Mouse (Mus musculus) liver (tissue): ENCODE results near the gene Arhgdib.
"Not testable (repeated sequence)": the region's sequence is repeated elsewhere in the genome, so short reads cannot be mapped to it uniquely, and the experiment has no call there.

Experiments used
- DNase-seq: peaks from one replicate; pipeline ENCODE4 v3.0.0-alpha.2; 2020; ENCODE audit warnings: mixed read lengths

Gene Arhgdib

DNA sequence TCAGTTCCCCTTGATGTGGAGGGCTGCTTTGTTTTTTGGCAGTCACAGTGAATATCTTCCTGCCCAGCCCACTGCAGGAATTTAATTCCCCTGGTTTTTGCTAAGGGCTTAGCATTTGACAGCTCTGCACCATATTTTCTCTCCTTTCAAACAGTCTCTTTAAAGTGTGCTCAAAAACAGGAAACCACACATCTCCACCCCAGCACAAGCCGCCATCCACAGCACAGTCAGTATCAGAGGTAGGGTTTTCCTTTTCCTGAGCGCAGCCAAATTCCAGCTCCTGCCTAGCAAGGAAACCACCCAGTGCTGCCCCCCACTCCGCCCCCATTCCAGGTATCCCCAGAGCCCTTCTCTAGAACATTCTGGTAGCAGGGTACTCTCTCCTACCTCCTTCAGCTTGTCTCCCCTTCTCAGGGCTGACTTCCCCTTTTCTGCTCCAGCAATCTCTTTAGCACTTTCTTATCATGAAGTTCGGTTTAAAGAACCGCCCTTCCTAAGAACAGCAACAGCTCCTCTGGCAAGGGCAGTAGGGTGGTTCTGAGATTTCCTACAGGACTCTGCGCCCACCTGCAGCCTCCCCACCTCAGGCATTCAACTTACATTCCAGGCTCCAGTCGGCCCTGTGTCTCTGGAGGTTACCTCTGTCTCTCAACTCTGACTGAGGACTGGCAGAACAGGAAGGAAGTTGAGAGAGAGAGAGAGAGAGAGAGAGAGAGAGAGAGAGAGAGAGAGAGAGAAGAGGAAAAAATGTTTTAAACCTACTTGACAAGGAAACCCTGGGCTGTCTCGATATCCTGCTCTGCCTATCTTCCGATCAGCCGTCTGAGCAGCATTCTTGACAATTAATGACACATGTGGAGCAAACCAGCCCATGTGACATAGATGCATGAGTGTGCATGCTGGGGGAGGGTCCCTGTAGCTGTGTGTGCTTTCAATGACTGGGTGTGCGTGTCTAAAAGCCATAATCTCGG, at the start of gene Arhgdib:
Gene Arhgdib, minus strand, starts transcription at position 849 of the 971 bp plus-strand sequence.
- peak; percentile 21 for DNase-seq

DNA sequence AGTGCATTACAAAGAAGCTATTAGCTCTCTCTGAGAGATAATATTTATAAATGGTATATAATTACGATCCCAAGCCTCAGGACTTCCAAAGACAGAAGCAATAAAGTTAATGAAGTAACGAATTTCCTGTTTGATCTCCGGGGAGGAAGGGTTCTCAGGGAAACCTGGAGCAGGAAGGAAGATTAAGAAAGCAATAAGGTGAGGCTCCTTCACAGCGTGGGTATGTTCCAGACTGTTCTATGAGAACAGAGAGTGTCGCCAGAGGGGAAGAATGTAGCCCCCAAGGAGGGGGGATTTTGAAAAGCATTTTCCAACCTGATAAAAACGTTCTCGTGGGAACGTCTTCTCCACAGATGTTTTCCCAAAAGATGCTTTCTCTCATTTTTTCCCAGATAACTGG, 48.9 kb upstream of the Arhgdib start:
- no peak for DNase-seq

DNA sequence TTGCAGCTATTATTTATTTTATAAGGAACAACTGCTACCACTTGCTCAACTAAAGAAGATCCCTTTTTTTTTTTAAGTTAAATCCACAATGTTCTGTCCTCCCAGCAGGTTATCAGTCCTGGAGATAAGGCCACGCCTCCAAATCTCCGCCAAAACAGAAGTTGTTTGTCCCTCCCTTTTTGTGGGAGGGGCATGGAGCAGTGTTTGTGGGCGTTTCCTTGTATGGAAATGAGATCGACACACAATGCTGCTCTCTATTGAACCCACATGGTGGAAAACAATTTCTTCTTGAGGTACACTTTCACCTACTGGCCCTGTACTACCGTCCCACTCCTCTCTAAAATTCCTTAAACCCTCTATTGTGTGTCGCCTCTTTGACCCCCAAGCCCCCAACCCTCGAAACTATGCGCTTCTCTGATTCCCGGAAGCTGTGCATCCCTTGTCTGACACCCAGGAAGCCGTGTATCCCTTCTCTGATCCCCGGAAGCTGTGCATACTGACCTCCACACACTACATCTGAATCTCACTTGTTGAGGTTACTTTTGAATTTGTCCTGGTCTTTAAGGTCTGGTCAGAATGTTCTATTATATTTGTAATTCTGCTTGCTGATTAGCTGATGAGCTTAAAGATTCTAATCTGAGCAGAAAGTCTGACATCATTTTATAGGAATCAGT, 48.3 kb upstream of the Arhgdib start:
- peak; percentile 49 for DNase-seq

DNA sequence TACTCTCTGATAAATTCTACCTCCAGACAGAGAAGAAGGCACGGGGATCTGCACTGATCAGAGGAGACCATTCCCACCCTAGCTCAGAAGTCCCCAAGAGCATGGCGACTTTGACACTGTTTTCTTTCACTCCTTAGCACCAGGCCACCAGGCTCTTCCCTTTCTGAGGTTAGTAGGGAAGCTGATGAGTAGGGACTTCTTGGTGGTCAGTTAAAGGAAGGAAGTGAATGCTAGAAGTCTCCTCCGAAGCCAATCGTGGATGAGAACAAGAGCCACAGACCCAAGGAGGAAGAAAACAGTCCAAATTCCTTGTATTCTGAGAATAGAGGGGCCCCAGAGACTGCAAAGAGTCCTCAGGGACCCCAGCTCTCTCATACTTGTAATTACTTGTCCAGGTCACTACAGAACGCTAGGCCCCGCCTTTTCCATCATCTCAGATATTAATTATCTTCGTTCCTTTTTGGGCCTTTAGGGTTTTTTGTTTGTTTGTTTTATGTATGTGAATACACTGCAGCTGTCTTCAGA, 46.9 kb upstream of the Arhgdib start:
- DNase-seq = no peak

DNA sequence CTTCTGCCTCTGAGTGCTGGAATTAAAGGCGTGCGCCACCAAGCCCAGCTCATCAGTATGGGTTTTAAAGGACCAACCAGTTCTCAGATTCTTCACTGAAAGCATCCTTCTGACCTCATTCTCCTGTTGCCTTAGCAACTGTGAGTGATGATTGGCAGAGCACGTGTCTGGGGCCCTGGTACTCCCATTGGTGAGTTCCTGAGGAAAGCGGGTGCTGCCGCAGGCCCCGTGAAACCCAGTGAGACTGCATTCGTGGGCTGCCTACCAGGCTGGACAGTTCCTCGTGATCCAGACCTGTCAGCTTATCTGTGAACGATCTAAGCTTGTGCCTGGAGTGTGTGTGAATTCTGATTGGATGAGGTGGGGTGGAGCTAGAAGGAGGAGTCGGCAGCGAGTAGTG, 45.0 kb upstream of the Arhgdib start:
- no peak for DNase-seq

DNA sequence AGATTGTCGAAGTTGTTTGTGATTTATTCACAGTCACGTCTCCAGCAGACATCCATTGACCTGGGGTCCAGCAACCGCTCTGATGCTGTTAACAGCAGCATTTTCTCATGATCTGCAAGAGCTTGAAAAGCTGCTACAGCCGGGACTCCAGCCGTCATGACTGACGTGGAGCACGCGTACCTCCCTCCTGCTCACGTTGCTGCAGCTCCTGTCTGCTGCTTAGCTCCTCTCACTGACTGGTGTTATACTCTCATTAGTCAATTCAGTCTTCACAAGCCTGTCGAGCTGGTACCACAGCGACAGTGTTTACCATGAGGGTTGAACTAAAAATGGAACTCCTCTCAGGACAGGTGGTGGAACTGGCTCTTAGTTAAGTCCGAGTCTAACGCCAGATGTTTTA, 44.3 kb upstream of the Arhgdib start:
- DNase-seq = no peak

DNA sequence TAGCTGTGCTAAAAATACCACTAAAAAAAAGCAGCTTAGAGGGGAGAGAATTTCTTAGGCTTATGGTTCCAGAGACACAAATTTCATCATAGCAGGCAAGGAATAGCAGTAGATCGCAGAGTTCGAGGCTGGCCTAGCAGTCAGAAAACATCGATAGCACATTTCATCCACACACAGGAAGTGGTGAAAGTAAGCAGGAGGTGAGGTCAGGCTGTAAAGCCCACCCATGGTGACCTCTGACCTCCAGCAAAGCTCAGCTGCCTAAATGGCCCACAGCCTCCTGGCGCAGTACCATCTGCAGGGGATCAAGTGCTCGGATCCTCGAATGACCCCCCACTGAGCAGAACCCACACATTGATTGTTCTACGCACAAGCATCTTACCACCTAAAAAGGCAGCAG, 41.5 kb upstream of the Arhgdib start:
- no peak for DNase-seq

DNA sequence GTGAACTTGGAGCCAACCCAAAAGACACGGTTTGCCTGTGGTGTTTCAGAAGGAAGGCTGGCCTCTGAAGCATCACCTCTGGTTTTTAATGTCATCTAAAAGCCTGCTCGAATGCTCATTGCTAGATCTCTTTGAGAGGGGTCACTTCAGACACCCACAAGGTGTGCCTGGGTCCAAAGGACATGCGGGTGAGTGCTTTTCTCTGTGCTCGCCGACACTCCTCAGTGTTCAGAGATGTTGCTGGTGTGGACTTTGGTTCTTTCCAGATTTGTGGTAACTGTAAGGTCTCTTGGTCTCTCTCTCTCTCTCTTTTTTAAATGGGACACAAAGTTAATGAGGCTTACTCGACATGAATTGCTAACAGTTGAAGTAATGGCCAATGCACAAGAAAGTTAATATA, 40.9 kb upstream of the Arhgdib start:
- DNase-seq = no peak

DNA sequence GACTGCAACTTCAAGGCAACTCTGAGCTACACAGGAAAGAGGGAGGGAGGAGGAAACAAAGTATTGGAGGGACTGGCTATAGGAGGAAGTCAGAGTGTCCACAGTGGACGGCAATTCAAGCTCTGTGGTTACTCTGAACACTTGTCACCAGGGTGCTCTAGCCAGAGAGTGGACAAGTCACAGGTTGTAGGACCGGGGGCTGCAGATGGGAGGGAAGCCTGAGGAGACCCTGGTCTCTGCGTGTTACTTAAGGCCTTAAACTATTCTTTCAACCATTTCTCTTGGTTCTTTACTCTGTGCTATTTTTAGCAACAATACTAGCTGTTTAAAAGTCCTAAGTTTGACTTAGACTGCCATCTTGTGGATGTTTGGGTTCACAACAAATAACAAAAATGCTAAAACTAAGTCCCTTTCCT, 38.6 kb upstream of the Arhgdib start:
- no peak for DNase-seq

DNA sequence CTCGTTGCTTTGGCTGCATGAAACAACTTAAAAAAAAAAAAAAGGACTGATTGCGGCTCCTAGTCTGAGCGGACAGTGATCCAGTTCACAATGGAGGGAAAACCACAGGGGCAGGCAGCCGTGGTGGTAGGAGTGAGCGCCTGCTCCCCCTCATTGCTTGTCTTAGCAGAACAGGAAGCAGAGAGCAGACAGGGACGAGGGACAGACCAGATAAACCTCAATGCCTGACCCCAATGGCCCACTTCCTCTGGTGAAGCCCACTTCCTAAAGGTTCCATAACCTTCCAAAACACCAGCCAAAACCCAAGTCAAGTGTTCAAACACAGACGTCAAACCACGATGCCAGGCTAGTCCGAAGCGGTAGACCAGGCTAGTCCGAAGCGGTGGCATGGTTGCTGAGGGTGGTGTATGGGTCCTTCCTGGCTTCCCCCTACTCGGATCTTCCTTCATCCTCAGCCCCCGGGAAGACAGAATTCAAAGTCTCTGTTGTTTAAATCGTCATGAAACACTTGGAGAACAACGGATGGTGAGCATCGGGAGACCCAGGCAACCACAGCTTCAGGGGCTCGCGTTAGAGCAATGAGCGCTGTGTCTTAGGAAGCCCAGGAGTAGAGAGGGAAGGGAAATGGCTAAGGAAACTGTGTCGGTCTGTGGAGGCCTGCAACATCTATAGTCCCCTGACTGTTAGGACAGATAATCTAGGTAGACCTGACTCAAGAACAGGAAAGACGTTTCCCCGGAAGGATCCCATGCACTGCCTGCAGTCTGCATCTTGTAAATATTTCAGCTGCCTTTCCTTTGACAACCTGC, 37.8 kb upstream of the Arhgdib start:
- DNase-seq = peak; percentile 32

DNA sequence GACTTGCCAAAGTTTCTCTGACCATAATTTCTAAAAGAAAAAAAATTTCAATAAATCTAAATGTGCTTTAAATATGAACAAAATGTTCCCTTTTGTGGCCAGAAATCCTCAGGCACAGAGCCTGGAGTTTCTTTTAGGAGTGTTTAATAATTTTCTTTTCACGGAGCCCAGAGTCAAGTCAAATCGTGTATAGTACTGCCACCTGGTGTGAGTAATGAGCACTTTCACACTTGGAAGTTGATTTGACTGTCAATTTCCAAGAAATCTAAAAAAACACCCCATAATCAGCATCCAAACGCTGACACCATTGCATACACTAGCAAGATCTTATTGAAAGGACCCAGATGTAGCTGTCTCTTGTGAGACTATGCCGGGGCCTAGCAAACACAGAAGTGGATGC, 27.2 kb upstream of the Arhgdib start:
- DNase-seq = not testable (repeated sequence)

DNA sequence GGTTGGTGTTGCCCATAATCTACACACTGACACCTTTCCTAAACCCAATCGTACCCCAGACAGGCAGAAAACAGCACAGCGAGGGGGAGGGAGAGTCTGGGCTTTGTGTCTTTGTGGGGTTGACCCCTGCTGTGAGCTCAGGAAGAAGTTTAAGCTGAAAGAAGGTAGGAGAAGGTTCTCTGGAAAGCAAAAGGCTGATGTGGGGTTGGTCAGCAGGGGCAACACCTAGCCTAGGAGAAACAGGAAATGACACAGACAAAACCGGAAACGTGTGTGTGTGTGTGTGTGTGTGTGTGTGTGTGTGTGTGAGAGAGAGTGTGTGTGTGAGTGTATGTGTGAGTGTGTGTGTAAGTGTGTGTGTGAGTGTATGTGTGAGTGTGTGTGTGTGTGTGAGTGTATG, 25.8 kb upstream of the Arhgdib start:
- DNase-seq = no peak

DNA sequence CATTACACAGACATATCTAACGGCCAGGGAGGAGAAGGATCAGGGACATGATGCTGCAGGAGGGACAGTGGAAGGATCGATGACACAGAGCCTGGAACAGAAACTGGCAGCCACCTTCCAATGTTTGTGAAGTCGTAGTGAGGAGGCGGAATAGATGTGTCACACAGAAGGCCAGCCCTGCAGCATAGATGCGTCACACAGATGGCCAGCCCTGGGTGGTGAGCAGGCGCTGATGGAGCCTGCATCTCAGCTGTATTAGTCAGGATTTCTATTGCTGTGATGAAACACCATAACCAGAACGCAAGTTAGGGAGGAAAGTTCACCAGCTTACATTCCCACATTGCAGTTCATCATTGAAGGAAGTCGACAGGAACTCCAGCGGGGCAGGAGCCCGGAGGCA, 24.2 kb upstream of the Arhgdib start:
- no peak for DNase-seq

DNA sequence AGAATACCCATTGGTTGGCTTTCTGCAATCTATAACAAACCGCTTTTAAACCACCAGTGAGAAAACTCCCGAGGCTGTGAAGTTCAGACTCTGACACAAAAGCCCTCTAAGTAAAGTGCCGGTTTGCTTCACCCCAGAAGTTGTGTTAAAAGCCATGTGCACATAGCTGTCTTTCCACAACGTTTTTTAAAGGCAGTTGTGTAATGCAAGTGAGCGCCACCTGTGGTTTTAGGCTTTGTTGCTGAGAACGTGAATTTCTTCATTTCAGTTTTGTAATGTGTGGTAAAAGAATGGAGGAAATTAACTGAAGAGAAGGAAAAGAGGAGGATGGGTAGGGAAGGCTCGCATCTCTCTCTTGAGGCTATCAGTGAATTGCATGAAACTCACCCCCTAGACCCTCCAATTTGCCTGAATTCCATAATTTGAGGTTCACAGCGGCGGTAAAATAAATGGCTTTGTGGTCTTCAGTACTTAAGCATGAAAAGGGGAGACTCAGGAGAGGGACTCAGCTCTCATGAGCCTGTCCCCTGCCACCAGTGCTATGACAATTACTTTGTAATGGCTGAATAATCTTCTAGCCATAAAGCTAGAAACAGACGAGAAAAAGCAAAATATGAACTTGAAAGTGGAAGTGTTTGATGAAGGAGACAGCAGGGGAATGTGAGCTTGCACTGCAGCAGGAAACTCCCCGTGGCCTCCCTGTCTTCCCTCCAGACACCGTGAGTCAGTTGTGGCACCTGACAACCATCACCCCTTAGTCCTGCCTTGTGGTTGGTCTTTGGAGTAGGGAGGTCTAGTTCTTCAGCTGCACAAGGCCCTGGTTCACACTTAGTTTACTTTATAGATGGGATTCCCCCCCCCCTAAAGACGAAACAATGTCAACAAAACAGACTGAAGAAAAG, 23.2 kb upstream of the Arhgdib start:
- no peak for DNase-seq

DNA sequence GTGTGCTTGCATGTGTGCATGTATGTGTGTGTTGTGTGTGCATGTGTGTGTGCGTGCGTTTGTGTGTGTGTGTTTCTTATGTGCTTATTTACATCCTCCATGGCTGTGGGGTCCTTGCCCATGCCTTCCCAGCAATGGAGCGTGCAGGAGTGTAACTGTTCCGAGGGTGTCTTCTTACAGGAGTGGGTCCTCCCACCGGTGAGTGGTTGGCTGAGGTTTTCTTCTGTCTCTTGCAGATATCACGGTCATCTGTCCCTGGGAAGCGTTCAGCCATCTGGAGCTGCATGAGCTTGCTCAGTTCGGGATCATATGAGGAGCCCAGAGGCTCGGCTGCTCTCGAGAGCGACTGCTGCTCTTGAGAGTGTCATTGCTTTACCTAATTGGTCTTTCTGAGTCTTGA, 21.3 kb upstream of the Arhgdib start:
- DNase-seq = no peak

DNA sequence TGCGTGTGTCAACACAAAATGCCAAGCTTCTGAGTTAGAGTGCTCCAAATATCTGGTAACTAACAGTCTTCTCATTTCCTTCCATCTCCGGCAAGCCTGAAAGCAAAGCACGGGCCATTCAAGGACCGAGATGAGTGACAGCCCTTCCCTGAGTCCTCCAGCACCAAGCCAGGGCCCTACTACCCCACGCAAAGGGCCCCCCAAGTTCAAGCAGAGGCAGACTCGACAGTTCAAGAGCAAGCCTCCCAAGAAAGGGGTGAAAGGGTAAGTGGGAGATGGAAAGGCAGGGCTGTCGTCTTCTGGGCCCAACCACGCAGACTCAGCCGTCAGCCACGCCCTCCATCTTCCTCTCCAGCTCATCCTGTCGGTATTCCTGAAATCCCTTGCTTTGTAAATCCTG, 17.4 kb upstream of the Arhgdib start:
- no peak for DNase-seq

DNA sequence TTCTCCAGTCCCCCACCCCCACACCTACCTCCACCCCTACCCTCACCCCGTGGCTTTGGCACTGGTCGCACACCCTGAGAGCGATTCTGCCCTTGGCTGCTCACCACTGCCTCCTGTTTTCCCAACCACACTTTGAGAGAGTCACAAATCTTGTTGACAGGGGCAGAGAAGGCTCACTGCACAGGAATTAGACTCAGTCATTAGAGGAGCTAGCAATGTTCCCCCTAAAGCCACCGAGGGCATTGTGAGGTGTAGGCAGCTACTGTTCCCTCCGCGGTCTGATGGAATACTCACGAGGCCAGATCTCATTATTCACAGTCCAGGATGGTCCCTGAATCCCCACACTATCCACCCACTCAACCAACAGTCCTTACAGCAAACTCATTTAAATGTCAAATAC, 15.4 kb upstream of the Arhgdib start:
- no peak for DNase-seq

DNA sequence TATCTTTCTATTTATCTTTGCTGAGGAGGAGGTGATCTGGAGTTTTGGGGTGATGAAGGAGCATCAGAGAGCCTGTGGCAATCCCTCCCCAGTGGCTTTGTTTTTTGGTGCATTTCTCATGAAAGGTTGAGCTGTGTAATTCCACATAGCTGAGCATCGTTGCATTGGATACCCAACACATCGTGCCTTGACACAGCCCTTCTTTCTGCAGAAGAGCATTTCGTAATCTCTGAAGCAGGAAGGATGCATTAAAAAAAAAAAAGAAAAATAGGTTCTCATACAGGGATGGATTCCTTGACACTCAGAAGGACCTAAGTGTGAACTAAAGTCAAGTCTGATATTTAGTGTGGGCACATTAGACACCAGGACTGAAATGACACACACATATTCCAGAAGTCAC, 13.5 kb upstream of the Arhgdib start:
- no peak for DNase-seq

DNA sequence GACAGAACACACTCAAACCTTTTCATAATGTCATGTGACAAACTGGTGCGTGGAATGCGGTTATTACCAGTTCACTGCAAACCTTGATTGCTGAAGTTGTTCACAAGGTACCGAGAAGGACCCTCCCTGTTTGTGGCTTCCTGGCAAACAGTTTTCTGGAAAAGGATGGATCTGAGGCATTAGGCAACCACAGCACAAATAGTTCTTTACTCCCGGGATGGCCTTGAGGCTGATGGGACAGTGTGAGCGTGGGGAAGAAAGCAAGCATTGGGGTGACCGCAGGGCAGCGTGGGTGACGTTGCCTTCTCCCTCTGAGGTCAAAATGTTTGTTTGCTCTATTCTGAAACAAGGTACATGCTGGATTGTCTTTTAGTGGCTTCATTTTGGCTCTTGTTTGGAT, 13.0 kb upstream of the Arhgdib start:
- no peak for DNase-seq

DNA sequence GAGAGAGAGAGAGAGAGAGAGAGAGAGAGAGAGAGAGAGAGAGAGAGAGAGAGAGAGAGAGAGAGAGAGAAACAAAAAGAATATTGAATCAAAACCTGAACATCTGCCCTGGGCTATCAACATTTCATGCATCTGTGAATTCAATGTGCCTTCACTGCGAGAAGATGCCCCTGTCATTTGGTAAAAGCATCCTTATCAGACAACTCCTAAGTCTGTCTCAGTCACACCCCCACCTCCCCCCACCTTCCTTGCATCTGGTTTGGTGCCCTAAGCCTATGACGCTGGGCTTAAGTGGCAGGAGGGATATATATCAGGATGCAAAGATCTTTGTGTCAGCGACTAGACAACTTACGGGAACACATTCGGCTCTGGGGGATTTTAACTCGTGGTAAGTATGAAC, 12.5 kb upstream of the Arhgdib start:
- DNase-seq = no peak

DNA sequence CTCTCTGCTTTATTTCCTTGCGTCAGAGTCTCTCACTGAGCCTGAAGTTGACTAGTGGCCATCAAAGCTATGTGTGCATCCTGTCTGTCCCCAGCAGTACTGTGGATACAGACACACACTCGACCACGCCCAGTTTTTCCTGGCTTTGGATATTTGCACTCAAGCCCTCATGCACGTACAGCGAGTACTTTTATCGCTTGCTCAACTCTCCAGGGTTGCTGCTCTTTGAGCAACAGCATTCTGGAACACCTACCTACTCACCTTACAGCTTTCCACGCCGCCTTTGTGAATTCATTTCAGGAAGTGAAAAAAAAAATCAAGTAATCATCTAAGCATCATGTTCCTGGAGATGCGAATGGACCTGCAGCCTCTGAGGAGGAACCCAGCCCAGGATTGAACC, 11.2 kb upstream of the Arhgdib start:
- no peak for DNase-seq

DNA sequence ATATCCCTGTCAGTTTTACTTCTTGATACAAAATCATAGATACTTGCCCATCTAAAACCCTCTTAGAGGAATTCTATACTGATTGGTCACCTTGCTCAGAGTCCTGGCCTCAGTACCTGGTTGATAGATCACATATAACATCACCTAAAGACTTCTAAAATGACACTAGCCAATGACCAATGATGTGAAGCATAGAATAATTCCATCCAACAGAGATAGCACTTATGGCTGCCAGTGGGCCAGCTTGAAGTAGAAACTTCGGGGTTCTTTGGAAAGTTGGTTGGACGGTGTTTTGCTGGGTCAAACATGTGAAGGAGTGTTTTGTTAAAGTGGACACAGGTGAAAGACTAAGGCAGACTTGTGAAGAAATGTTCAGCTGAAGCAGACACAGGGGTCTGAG, 8.5 kb upstream of the Arhgdib start:
- DNase-seq = no peak
